Mouse (Mus musculus): Measurements from ENCODE around the gene Pawr.

Gene Pawr

DNA sequence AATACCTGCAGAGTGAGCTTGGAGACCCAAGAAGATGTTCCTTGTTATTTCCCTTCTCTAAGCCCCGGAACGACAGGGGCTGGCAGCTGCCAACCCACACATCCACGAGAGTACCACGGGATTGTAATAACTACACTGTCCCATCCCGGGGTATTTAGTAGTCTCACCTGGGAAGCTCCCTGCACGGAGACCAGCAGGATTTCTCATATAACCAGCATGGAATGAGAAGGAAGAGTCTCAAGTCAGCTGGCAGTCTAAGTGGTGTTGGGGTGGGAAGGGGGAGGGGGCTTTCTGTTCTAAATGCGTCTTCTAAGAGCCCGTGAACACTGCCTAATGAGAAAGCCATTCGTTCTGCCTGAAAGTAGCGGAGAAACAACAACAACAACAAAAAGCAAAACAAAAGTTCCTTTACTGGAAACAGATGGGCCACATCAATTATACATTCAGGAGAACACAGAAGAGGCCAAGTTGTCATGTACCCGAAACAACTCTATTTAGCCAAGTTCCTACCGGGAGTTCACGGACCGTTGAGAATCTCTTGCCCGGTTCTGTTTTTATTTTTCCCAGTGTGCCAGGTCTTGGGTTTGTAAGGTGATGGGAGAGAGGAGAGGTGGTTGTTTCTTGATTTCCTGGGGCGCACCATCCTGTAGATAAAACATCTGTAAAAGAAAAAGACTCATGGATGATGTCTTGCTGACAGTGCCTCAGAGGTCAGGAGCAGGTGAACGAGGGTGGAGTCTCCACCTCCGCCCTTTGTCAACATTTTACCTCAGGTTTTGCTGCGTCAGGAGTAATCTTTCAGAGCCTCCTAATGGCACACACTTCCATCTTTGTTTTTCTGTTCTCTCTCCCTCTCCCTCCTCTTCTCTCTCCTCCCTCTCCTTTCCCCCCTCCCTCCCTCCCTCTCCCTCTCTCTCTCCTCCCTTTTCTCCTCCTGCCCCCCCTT, 112.3 kb downstream of the Pawr start:
- no peak for DNase-seq (ENCODE audit: low spot score)

DNA sequence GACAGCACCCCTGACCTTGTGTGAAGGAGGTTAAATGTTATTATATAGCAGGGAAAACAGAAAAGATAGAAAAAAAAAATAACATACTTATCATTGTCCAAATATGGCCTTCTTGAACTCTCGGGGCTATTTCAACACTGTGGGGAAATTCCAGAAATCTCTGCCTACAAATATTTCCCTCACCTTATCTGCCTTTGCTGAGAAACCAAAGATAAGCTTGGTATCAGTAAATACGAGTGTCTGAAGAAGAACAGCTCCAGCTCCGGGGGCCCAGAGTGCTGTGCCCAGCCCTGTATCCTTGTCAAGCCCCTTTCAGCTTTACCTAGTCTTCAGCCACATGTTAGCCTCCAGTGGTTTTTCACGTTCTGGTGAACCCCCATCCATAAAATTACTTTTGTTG, 113.2 kb downstream of the Pawr start:
- no peak for DNase-seq (ENCODE audit: low spot score)

DNA sequence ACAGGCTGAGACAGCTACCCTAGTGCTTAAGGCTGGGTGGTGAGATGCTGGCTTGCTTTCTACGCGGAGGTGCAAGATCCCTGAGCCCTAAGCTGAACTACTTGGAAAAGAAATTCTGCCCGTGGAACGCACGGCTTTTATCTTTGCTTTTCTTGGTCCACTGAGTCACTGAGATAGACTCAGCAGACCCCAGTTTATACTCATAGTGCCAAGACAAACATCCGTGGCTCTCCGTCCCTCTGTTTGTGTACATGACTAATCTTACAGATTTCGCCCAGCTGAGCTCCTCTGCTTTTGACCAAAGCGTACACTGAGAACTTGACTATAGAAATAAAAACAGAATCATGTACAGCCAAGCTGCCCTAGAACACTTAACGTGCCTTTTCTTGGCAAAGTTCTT, 113.7 kb downstream of the Pawr start:
- DNase-seq (ENCODE audit: low spot score), result no peak

DNA sequence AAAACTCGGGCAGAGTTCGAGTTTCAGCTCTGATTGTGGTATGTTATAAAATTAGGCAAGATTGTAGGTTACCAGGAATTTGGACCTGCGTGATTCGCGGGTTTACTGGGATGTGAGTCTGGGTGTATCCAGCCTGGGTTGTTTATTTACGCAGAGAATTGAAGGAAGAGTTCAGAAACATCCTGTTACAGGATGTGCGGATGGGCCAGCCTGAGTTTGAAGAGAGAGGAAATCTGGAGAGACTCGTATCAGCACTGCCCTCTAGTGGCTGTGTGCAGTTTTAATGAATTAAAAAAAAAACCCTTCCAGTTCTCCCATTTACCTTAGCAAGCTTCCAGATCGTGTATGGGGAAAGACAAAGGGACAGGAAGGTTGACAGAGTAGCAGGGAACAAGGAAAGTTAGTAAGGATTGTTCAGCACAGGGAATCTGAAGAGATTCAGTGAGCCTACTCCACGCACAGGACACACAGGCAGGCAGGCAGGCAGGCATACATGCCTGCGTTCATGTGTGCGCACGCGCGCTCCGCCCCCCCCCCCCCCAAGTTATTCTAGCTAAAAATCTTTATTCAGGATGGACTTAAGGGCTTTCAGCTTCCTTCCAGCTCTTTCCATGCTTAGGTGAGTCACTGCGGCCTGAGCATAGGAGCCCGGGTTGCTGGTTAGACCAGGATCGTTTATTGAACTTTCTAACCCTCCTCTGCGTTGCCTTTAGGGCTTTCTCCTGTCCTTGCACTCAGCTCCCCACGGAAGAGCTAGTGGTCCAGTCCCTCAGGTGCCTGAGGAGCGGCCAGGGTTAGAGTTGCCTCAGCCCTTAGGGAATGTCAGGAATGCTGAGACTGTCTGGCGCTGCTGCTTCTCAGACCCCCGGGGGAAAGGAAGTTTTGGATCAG, 114.4 kb downstream of the Pawr start:
- no peak for DNase-seq (ENCODE audit: low spot score)

DNA sequence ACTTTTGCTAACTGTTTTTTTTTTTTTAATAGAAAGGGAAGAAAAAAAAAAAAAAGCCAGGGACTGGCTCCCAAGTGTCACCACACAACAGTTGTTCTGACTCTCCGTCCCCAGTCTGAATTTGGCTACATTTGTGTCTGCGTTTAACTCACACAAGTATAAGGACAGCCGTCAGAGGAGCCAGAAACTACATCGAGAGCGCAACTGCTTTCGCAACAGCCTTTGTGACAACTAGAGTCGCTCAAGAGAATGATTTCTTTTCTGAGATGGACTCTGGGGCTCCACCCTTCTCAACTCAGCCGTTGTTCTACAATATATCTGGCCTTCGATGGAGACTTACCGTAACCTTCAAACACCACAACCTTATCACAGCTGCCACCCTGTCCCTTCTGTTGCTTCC, 115.3 kb downstream of the Pawr start:
- no peak for DNase-seq (ENCODE audit: low spot score)

DNA sequence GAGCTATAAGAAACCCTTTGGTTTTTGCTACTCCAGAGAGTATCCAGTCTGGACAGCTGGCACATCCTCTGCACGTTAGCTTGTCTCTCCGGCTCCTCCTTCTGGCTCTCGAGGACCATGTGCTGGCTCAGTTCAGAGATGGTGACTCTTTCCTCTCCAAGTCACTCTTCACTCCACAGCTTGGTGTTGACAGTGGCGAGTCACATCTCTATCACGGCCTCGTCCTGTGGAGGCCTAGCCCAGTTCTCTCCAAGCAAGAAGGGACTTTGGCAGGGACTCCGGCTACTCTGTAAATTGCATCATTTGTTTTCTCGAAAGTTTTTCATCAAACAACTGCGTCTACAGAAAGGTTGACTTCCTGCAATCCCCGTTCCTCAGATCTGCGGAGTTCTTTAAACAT, 116.5 kb downstream of the Pawr start:
- no peak for DNase-seq (ENCODE audit: low spot score)

DNA sequence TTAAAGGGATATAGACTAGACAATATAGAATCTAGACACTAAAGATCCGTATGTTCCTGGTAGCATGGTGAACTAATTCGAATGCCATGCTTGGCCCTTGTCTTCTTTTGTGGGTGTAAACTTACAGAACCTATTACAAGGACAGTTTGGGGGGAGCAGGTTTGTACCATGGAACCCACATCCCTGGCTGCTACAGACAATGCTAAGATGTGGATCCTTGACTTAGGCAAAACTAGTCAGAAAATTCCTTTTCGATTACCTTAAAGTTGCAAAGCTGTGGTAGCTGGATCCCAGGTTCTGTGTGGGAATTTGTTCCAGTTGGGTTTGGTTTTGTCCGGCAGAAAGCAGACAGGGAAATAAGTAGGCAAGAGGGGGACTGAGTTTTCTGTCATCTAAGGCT, 118.5 kb downstream of the Pawr start:
- no peak for DNase-seq (ENCODE audit: low spot score)

DNA sequence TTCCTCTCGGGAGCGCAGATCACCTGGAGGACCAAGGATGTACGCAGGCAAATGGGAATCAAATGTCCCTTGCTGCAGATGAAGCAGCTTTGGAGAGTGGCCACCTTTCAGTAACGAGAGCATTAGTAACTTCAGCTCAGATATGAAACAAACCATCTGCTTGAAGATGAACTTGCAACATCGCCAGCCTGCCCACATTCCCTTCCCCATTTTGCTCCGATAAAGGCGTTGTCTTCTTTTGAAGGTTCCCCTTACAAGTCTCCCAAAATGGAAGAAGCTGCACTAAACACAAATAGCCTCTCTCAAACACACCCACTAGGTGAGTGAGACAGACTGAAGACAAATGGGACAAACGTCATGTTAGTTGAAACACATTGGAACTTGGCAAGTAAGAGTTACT, 119.6 kb downstream of the Pawr start:
- DNase-seq (ENCODE audit: low spot score), result no peak

DNA sequence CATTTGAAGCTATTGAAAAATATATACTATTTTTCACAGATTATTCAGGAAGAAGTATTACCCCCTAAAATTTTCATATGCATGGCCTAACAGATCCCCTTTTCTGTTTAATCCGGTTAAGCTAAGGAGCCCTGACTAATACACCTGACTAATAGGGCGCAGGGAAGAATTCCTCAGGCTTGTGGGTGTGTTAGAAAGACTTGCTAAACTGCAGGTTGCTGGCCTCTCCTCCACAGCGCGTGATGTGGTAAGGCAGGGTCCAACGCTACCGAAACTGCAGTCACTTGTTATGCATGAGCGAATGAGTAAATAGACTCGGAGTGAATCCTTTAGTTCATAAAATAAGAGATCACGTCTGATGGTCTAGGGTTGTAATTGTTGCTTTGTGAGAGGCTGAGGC, 120.5 kb downstream of the Pawr start:
- DNase-seq (ENCODE audit: low spot score), result no peak

DNA sequence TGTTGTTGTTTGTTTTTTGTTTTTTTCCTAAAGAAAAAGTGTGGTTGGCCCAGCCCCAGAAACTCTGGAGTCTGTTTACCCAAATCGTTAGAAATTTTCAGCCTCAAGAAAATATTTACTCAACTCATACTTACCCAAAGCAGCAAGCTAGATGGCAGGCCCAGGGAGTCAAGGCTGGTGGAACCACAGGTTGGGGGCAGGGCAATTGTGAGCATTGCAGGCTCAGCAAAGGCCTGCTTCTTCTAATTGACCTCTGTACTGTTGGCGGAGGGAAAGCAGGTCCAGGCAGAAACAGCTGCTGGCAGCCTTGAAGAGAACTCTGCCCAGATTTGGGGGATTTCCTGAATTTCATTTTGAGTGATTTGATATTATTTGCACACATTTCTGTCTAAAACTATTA, 121.6 kb downstream of the Pawr start:
- no peak for DNase-seq (ENCODE audit: low spot score)

DNA sequence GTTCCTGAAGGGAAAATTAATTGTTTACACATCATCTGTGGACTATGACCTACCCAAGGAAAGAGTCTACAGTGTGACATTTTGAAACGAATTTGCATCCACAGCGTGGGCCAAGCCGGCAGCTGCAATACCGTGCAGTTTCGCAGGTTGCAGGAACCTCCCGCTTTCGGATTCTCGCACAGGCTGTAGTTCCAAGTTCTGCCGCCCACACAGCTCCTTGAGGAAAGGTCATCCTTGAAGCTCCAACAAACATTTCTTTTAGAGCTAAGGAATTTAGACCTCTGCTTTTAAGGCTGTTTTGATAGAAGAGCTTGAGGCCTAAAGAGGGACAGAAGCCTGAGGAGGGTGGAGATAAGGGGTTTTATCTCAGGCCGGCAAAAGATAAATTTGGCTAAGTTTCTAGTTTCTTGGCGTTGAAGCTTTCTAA, 122.8 kb downstream of the Pawr start:
- no peak for DNase-seq (ENCODE audit: low spot score)

DNA sequence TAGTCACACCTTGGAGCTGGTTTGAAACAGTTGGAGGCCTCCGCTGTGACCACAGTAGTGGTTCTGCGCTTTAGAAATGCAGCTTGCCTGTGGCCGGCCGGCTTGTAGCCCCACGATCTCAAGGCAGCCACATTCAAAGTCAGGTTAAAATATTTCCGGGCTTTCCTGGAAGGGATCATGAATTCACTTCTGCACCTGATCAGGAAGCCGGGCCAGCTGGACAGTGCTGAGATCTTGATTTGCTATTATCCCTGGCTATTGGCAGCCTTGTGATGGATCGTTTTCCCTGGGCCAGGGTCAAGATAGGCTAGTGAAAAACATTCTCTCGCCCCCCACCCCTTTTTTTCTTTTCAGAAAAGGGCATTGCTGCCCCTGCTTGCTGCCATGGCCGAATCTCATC, 123.3 kb downstream of the Pawr start:
- DNase-seq (ENCODE audit: low spot score), result no peak

DNA sequence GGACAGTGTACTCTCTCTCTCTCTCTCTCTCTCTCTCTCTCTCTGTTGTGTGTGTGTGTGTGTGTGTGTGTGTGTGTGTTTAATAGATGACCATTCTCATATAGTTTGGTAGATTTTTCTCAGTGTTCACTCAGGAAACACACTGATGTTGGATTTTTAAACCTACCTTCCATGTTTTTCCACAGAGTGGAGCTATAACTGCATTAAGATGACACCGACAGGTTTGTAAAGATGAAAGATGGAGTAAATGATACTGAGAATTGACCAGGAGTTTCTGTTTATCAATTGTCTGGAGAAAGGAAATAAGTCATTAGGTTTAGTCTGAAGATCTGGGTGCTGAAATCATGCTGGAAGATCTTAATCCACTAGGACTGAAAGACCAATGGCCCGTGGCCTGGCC, 124.0 kb downstream of the Pawr start:
- no peak for DNase-seq (ENCODE audit: low spot score)

DNA sequence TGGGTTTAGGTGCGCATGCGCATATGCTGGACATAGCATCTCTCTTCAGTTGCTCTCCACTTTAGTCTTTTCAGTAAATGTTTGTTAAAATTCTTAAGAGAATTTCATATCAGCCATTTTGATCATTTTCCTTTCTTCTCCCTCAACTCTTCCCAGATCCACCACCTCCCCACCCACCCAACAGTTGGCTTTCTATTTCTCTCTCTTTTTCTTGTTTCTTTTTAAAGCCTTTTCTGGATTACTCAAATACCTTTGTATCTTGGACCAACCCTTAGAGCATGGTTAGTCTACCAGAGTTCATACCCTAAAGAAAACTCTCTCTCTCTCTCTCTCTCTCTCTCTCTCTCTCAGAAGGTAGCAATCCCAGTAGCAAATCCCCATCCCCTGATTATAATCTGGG, 125.1 kb downstream of the Pawr start:
- DNase-seq (ENCODE audit: low spot score), result no peak

DNA sequence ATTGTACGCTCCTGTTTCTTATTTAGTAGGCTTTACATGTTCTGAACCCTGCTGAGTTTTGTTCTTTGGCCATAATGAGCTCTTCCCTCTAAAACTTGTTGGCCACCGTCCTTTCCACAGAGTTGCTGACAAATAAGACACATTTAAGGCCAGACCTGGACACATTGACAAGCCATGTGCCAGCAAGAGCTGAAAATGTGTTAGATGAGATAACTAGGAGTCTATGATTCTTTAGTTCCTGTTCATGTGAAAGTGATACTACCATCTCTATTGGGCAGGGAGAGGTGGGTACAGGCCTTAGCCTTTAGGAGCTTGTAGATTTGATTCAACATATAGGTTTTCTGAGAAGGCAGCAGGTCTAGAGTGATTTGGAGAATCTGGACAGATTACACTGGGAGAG, 129.9 kb downstream of the Pawr start:
- DNase-seq (ENCODE audit: low spot score), result no peak

Measured in ovary, postnatal 10 days (tissue).